Comparison of ENCODE assay signal across 7 mouse cellular contexts in genomic region chr11:32625677-32626076, GRCm38 (mm10). TPM values are rescaled to one million over a fixed set of nuclear protein-coding genes. Genes with fewer than 3 reads are reported as not detected.
DNase-seq lines count a peak whose midpoint lies in the region; ATAC-seq lines count a peak whose summit lies in the region.

No protein-coding gene starts in this region.

- intact Hi-C loops in gastrocnemius, postnatal 14 days (cut with DNase I; ENCODE audit: low total_unique reads) = loop anchor here (5.0 to 10.0 kb wide), 2 partner anchors 82 to 519 kb away; partner anchors contain the start of gene Fgf18

- ATAC-seq in megakaryocyte-erythroid progenitor cell, adult 5-6 weeks (replicated peaks; ENCODE audit: low FRiP score, low TSS enrichment, poor library complexity, severe bottlenecking) = peak; percentile 84

- peak; percentile 79 for DNase-seq in 416B (ENCODE audit: low read depth)
- peak; percentile 53 for DNase-seq in CD4-positive helper T cell, adult 2 months (ENCODE audit: low read depth, low spot score)
- peak; percentile 76 for DNase-seq in brain, adult 2 months (ENCODE audit: low read depth, low spot score)
- DNase-seq in gastrocnemius, postnatal 14 days = peak; percentile 79
- DNase-seq in layer of hippocampus, postnatal 10 days (ENCODE audit: low spot score in 2 of 2) = peak; percentile 64 to 78
- DNase-seq in testis, postnatal 10 days (ENCODE audit: low spot score) = peak; percentile 74

RNA-seq across cellular contexts. Expression of gene Fbxw11, which starts 16.8 kb away (rescaled TPM):
- 10 to 100 TPM; 53.3 to 53.6 TPM for total RNA-seq in gastrocnemius, postnatal 14 days (2021)
- 100 to 1,000 TPM; 119 to 132 TPM for total RNA-seq in layer of hippocampus, postnatal 10 days (2021)
- 30.9 and 40.5 TPM in 2 replicates for total RNA-seq in megakaryocyte-erythroid progenitor cell, adult 5-6 weeks (2014; fragmentation: Nextera tagmentation)
- 28.8 and 36.2 TPM in 2 replicates for total RNA-seq in megakaryocyte-erythroid progenitor cell, adult 5-6 weeks (2017)

Comparison
In these comparisons a context has a peak if more than half of its experiments do, and no peak if none do; other contexts are left out.
1. Peak in every context shown above with its lines: DNase-seq and ATAC-seq.